Mouse (Mus musculus): ENCODE results near the gene Bpnt1. TPM values are rescaled to one million over a fixed set of nuclear protein-coding genes. Genes with fewer than 3 reads are reported as not detected.

Gene Bpnt1
- total RNA-seq, 4 experiments from 2014 or later: 14.9 to 28.3 (median 18.1) TPM

DNA sequence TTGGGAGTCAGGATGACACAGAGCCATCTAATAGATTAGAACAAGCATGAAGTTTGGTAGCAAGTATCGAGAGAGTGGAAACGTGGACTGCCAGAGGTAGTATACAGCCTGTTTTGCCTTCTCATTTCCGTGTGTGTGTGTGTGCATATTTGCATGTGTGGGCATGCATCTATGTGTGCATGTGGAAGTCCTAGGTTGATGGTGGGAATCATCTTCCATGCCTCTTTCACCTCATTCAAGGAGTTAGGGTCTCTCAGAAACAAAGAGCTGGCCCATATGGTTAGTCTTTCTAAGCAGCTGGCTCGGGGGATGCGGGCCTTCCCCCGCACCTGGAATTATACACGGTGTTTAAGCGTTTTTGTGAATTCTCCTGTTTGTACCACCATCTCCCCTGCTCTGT is 2.1 kb upstream of the Bpnt1 start:
- no peak for DNase-seq (ENCODE audit: low spot score in 2 of 2)

GRCm38 (mm10) chr1:185331364-185331763 is 585 bp upstream of the Bpnt1 start:
- DNase-seq (ENCODE audit: low spot score in 2 of 2): no peak

DNA sequence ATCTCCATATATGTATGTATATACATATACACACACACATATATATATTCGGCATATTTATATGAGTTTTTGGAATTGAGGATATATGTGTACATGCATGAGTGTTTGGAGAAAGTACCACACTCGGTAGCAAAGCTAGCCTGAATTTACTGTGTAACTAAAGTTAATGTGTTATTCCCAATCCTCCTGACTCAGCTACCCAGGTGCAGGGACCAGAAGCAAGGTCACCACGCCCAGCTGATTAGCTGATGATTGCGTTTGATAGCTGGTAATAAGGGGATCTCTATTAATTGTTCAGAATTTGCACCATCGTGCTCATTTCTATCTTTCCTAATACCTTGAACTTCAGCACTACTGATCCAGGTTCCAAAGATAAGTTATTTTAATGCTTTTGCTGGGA is 1.7 kb downstream of the Bpnt1 start:
- no peak for DNase-seq (ENCODE audit: low spot score in 2 of 2)

GRCm38 (mm10) chr1:185334136-185334535 is 2.2 kb downstream of the Bpnt1 start:
- no peak for DNase-seq (ENCODE audit: low spot score in 2 of 2)

- DNase-seq (ENCODE audit: low spot score in 2 of 2): no peak
Observed at GRCm38 (mm10) chr1:185335231-185335765, 3.3 kb downstream of the Bpnt1 start.

DNA sequence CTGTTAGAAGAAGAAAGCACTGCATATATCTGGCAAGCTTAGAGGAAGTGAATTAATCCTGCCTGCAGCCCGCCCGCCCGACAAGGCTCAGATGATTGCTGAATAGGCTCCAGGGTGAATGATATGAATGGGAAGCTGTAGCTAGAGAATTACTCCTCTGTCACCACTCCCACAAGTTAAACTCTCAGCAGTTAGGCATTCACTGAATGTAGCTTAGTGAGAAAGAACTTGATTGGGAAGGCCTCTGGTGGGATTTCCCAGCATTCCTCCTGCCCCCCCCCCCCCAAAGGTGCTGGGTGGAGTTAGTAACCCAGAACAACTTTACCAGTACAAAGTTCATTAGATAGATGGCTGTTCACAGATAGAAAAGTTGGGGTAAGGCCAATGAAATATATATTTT is 4.6 kb downstream of the Bpnt1 start:
- no peak for DNase-seq (ENCODE audit: low spot score in 2 of 2)

DNA sequence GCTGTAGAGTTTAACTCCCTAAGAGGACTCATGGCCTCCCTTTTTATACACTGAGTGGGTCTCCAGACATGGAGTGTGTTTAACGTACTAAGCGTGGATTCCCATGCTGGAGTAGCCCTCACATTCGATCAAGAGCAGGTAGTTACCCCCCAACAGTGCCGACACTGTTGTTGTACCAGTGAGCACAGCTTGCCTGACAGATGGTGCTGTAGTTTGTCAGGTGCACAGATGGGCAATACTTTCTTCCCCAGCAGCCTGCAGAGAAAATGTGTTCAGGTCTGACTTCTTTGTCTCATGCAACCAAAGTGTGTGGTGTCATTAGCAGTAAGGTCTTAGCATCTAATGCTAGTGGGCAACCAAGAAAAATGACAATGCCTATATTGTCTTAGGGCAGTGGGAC is 10.5 kb downstream of the Bpnt1 start:
- no peak for DNase-seq (ENCODE audit: low spot score in 2 of 2)

DNA sequence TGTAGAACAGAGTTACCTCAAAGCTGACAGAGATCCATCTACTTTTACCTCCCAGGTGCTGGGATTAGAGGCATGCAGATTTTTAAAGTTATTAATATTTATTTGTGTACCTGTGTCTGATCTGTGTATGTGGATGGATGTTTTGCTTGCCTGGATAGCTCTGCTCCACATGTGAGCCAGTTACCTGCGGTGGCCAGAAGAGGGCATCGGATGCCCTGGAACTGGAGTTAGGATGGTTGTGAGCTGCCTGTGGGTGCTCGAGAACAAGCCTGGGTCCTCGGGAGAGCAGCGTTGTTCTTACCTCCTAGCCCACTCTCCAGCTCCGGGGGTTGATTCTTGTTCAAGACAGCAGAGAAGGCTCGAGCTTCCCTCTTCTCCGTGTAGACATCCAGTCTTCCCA is 11.5 kb downstream of the Bpnt1 start:
- no peak for DNase-seq (ENCODE audit: low spot score in 2 of 2)

DNA sequence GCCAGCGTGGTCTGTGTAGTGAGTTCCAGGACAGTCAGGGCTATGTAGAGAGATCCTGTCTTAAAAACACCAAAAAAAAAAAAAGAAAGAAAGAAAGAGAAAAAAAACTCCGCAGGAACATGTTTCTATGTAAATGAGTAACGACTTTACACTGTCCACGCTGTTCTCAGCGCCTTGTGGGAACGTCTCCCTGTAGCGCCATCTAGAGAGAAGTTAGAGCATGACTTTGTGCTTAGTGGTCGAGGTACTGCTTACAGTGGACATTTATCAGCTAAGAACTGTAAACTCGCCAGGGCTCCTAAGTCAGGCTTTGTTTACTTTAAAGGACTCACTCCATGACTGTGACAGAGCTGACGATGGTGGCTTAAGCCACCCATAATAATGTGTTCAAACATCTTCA is 14.2 kb downstream of the Bpnt1 start:
- DNase-seq (ENCODE audit: low spot score in 2 of 2): no peak

DNA sequence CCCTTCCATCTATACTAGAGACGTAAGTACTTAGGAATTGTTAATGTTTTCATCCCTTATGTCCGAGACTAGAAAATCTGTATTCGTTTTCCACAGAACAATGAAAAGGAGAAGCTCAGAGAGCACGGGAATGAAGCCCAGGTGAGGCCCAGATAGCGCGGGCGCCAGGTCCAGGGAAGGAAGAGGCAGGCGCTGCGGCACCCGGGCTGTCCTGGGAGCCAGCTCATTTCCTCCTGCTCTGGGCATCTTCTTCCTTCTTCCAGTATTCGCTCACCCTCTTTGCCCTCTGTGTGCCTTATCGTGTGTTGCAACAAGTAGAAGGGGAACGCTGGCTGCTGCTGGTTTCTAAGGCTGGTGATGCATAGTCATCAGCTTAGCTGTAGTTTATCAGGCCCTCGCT is 17.8 kb downstream of the Bpnt1 start:
- no peak for DNase-seq (ENCODE audit: low spot score in 2 of 2)

- DNase-seq (ENCODE audit: low spot score in 2 of 2): no peak
Observed at GRCm38 (mm10) chr1:185350611-185351010, 18.7 kb downstream of the Bpnt1 start.

- DNase-seq (ENCODE audit: low spot score in 2 of 2): no peak
Observed at GRCm38 (mm10) chr1:185352151-185352550, 20.2 kb downstream of the Bpnt1 start.

GRCm38 (mm10) chr1:185353351-185353750 is 21.4 kb downstream of the Bpnt1 start:
- DNase-seq (ENCODE audit: low spot score in 2 of 2): no peak

DNA sequence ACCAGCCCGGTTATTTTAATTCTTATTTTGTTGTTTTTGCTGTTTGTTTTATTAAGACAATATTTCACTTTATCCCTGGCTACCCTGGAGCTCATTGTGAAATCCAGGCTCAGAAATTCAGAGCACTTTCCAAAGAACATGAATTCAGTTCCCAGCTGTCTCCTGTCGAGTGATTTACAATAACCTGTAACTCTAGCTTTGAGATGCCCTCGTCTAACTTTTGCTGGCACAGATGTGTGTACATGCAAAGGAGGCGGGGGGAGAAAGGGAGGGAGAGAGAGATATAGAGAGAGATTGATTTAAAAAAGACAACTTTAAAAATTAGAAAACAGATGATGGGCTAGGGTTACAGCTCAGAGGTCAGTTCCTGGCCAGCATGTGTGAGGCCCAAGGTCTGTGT is 22.8 kb downstream of the Bpnt1 start:
- no peak for DNase-seq (ENCODE audit: low spot score in 2 of 2)

GRCm38 (mm10) chr1:185356246-185356645 is 24.3 kb downstream of the Bpnt1 start:
- DNase-seq (ENCODE audit: low spot score in 2 of 2): no peak

DNA sequence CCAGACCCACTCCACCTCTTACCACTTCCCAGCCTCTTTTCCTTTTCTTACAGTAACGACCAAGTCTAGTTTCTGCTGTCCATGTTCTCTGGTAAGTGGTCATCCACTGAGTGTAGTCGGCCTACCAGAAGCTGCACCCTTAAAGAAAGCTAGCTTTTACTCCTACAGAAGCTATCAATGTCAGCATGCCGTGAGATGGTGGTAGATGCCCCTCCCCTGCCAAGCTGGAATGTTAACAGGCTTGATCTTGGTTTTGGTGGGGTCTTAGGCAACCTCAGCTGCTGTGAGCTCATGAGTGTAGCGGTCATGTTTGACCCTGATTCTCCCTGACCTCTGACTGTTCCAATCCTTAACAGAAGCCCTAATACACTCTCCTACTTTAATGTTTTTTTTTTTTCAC is 26.3 kb downstream of the Bpnt1 start:
- DNase-seq (ENCODE audit: low spot score in 2 of 2): no peak

DNA sequence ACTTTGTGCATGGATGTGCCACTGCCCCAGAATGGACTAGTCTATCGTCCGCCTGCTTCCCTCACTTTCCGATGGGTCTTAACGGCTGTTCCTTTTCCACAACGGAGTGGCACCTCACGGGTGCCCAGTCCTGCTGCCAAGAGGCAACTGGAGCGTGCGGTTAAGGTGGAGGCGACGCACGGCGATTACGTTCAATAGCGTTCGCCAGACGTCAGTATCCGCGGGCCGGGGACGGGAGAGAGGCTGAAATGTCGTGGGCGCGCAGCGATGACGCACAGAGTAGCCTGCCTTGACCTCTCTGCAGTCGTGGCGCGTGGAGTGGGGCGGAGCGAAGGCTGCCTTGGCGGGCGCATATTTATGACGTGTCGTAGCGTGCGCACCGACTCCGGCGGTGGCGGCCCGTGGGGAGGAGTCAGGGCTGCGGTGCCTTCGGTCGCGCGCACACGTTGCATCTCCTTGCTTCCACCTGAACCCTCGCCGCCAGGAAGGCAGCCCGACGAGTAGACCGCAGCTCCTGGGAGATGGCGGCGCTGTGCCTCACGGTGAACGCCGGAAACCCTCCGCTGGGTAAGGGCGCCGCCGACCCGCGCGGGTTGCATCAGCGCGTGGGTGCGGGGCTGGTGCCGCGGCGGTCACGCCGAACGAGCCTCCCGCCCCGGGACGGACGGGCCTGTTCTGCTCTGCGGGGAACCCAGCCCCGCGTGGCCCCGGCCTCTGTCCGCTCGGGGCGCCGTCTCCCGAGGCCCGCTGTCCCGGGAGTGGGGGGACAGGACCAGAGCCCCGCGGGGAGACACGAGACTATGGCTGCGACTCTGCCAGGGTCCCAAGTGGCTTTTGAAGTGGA is 30.9 kb downstream of the Bpnt1 start, which contains the start of gene Eprs:
Eprs (plus strand) TSS at position 368 of the 844 bp plus-strand sequence.
- peak; percentile 98 for DNase-seq (ENCODE audit: low spot score in 2 of 2)

GRCm38 (mm10) chr1:185363526-185364182 is 31.7 kb downstream of the Bpnt1 start:
- DNase-seq (ENCODE audit: low spot score in 2 of 2): peak; percentile 43 to 45

DNA sequence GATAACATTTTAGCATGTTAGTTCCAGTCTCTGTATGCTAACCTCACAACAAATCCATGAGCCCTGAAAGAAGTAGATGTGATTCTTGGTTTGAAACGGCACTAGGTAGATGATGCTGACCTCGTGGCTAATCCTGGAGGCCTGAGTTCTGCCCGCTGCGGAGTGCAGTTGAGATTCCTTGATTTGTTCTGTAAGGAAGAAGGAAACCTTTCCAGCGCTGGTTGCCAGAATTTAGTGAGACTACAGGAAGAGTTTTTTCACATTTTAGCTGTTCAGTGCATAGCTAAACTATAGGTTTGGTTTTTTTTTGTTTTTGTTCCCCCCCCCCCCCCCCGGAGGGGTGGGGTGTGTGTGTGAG is 32.2 kb downstream of the Bpnt1 start:
- no peak for DNase-seq (ENCODE audit: low spot score in 2 of 2)

DNA sequence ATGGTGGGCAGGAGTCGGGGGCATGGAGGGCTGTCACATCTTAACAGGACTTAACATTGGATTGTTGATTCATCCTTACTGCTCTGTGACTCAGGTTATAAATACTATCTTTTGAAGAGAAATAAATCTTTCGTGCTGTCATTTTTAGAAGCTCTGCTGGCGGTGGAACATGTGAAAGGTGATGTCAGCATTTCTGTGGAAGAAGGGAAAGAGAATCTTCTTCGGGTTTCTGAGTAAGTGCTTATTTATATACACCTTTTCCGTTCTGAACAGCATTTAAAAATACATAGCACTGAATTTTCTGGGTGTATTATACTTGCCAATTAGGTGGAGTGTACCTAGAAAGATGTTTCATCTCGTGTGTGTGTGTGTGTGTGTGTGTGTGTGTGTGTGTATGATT is 35.4 kb downstream of the Bpnt1 start:
- DNase-seq (ENCODE audit: low spot score in 2 of 2): no peak

DNA sequence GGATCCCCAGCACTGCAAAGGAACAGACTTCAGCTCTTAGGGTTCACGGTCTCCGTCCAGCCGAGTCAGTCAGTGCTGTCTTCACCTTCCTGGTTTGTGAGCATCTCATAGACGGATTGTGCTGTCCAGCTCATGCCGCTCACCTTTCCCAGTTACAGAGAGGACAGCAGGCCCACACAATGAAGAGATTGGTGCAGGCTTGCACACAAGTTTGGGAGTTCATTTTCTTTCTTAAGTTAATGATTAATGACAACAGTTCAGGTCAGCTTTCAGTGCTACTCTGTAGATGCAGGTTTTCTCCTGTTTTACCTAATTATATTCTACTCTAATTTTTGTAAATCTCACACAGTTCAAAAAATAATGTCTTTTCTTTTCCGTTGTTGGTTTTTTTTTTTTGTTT is 38.0 kb downstream of the Bpnt1 start:
- no peak for DNase-seq (ENCODE audit: low spot score in 2 of 2)

DNA sequence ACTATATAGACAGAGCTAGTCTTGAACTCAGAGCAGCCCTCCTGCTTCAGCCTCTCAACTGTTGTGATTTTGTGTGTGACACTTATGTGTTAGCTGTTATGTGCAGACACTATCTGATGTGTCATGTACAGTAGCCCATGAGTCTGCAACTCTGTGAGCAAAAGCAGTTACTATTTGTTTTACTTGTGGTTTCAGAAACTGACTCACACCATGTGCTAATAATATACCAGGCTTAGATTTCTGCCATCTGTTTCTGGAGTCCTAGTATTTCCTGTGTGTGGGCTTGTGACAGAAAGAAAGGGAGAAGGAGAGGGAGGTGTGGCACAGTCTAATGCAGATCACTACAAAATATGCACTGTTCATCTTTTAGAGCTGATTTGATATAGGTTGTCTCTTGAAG is 44.4 kb downstream of the Bpnt1 start:
- DNase-seq (ENCODE audit: low spot score in 2 of 2): no peak

DNA sequence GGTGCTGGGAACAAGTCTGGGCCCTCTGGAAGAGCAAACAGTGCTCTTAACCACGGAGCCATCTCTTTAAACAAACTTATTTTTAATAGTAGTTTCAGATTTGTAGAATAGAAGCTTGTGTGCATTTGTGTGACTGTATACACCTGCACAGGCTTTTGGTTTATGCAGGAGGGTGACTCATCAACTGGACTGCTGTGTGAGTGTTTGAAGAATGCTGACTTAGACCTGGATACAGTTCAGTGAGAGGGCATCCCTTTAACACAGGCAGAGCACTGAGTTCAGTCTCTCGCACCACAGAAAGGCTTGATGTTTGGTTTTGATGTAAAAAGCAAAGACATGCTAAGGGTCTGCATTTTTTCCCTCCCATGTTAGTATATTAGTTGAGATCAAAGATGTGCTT is 45.5 kb downstream of the Bpnt1 start:
- no peak for DNase-seq (ENCODE audit: low spot score in 2 of 2)
